Mouse (Mus musculus) lung, embryonic 16.5 days (tissue): ENCODE results near the gene Nol4l. TPM values are rescaled to one million over a fixed set of nuclear protein-coding genes. Genes with fewer than 3 reads are reported as not detected.
"Not testable (repeated sequence)": the region's sequence is repeated elsewhere in the genome, so short reads cannot be mapped to it uniquely, and the experiment has no call there.

Source experiments
- ATAC-seq: fragments of 200-750 bp; cut with Nextera tagmentation; 2 replicates; pipeline ENCODE4 v1.8.0; 2017; ENCODE audit warnings: low read depth, mild to moderate bottlenecking, moderate library complexity
- H3K27ac ChIP-seq: fragments of 300-500 bp; sonication (generic); 2 replicates; pipeline ENCODE4 v1.5.1; 2014; ENCODE audit warnings: mild to moderate bottlenecking, control low read depth, low read length
- H3K27me3 ChIP-seq: fragments of 300-500 bp; sonication (generic); 2 replicates; pipeline ENCODE4 v1.6.1; 2014; ENCODE audit warnings: low read depth, low read length, mixed read lengths; ENCODE audit not compliant: control insufficient read depth, insufficient read depth
- H3K36me3 ChIP-seq: fragments of 300-500 bp; sonication (generic); 2 replicates; pipeline ENCODE4 v1.6.1; 2014; ENCODE audit warnings: low read length; ENCODE audit not compliant: control insufficient read depth, insufficient read depth
- H3K4me1 ChIP-seq: fragments of 300-500 bp; sonication (generic); replicated peaks from 2 replicates; pipeline ENCODE4 v1.6.1; 2014; ENCODE audit warnings: low read length, mixed read lengths; ENCODE audit not compliant: control insufficient read depth, insufficient read depth
- H3K4me2 ChIP-seq: fragments of 300-500 bp; sonication (generic); 2 replicates; pipeline ENCODE4 v1.6.1; 2014; ENCODE audit warnings: low read depth, low read length, control low read depth
- H3K4me3 ChIP-seq: fragments of 300-500 bp; sonication (generic); 2 replicates; pipeline ENCODE4 v1.5.1; 2014; ENCODE audit warnings: mild to moderate bottlenecking, low read length, control low read depth
- H3K9ac ChIP-seq: fragments of 300-500 bp; sonication (generic); 2 replicates; pipeline ENCODE4 v1.6.1; 2014; ENCODE audit warnings: low read length, control low read depth
- H3K9me3 ChIP-seq: fragments of 300-500 bp; sonication (generic); 2 replicates; pipeline ENCODE4 v1.6.1; 2016; ENCODE audit warnings: low read length; ENCODE audit not compliant: control insufficient read depth
- WGBS: fragments of 180-500 bp; shearing (Covaris S2); extraction: QIAGEN DNeasy Blood & Tissue Kit; methylation state at CpG from one replicate; pipeline ENCODE4 v1.1.7; 2014; 5-methylcytosine and 5-hydroxymethylcytosine counted together
- polyA plus RNA-seq: library from polyadenylated mRNA; unstranded; fragments of >200 nt; fragmentation: Nextera tagmentation; extraction: Ambion mirVana; gene quantifications from 2 replicates; pipeline ENCODE4 v1.2.1, GENCODE M21; 2015

Gene Nol4l
- polyA plus RNA-seq, 1 experiment from 2014 or later = 8.9 TPM

- ATAC-seq = no peak
- H3K36me3 ChIP-seq = peaks cover 17% of the 10 kb centered on the region
- no peak overlapping the region for H3K4me3 ChIP-seq
- WGBS = 95% methylated on average over 1 of the region's 1 CpGs
- no peaks in the 10 kb centered on the region for H3K27me3 ChIP-seq
- no peak overlapping the region for H3K9ac ChIP-seq
- no peaks in the 10 kb centered on the region for H3K9me3 ChIP-seq
- no peak overlapping the region for H3K27ac ChIP-seq
- H3K4me2 ChIP-seq = no peak overlapping the region
- no peaks in the 10 kb centered on the region for H3K4me1 ChIP-seq
Observed at GRCm38 (mm10) chr2:153380479-153380878, 149.3 kb downstream of the Nol4l start.

DNA sequence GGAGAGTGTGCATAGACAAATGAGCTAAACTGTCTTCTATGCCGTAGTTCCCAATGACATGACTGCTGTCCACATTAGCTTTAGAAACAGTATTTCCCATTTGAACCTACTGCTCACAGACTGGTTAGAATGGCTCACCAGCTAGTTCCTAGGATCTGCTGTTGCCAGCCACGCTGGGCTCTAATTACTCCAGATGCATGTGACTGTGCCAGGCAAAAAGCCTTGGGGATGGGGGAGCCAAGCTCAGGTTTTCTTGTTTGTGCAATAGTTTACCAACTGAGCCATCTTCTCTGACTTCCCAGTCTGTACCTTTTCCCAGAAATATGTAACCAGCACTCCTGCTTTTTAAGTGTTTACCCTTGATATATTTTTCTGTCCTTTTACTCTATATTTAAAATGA is 154.4 kb downstream of the Nol4l start:
- Histone ChIP-seq H3K4me2 (no peak overlapping the region), H3K4me3 (no peak overlapping the region), H3K27ac (no peak overlapping the region), H3K4me1 (no peaks in the 10 kb centered on the region), H3K9ac (no peak overlapping the region), H3K36me3 (peaks cover 12% of the 10 kb centered on the region), H3K27me3 (no peaks in the 10 kb centered on the region), H3K9me3 (no peaks in the 10 kb centered on the region)
- 68% methylated on average over 2 of the region's 2 CpGs for WGBS
- ATAC-seq = no peak

DNA sequence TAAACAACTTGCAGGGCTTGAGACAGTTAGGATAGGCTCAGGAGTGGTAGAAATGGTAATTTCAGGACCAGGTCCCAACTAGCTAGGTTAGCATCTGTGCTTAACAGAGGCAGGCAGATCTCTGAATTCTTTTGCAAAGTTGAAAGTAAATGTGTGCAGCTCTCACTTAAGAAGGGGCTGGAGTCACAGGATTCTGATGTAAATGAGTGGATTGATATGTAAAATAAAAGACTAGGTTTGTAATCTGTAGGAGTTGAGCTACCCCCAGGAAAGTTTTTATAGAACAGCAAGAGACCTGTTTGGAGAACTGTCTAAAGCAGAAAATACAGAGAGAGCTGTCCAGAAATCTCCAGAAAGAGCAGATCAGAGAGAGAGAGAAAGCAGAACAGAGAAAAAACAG is 158.9 kb downstream of the Nol4l start:
- Histone ChIP-seq H3K27me3 (no peaks in the 10 kb centered on the region), H3K27ac (no peak overlapping the region), H3K4me3 (no peak overlapping the region), H3K9ac (no peak overlapping the region), H3K4me1 (no peaks in the 10 kb centered on the region), H3K4me2 (no peak overlapping the region), H3K36me3 (peaks cover 30% of the 10 kb centered on the region), H3K9me3 (no peaks in the 10 kb centered on the region)
- ATAC-seq = no peak

- peaks cover 48% of the 10 kb centered on the region for H3K36me3 ChIP-seq
- H3K4me1 ChIP-seq, H3K27ac ChIP-seq, H3K4me2 ChIP-seq, ATAC-seq, H3K9me3 ChIP-seq, H3K27me3 ChIP-seq, H3K9ac ChIP-seq, H3K4me3 ChIP-seq: not testable (repeated sequence)
- WGBS = 89% methylated on average over 14 of the region's 14 CpGs
Observed at GRCm38 (mm10) chr2:153364531-153364930, 165.2 kb downstream of the Nol4l start.

DNA sequence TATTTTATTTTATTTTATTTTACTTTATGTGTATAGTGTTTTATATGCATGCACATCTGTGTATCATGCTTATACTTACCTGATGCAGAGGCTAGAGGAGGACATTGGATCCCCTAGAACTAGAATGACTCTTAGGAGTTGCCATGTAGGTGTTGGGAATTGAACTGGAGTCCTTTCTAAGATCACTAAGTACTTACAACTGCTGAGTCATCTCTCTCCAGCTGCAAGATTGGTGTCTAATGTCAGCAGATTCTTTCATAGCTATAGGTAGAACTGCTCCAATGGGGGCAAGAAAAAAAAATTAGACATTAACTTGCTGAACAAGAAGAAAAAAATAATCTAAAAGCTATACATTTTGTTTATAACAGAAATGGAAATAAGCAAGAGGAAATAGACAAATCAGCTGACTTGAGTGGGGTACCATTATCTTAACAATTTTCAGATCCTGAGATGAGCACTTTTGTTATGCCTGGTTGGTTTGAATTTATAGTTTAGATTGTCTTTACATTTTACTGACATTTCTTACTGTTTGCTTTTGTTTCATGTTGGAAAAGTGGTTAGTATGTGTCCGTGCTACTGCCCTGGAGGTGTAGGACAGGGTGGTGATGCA is 168.6 kb downstream of the Nol4l start:
- 91% methylated on average over 1 of the region's 1 CpGs for WGBS
- Histone ChIP-seq H3K4me1 (no peaks in the 10 kb centered on the region), H3K27ac (no peak overlapping the region), H3K36me3 (peaks cover 44% of the 10 kb centered on the region), H3K27me3 (no peaks in the 10 kb centered on the region), H3K9me3 (no peaks in the 10 kb centered on the region), H3K4me3 (no peak overlapping the region), H3K4me2 (no peak overlapping the region), H3K9ac (no peak overlapping the region)
- no peak for ATAC-seq

Other genes with a start within 250 kb of the Nol4l start
- 7.1 TPM in 2 replicates for gene Kif3b, start 238.6 kb downstream of the Nol4l start, polyA plus RNA-seq
- 9.0 and 9.6 TPM in 2 replicates for gene Asxl1, start 184.1 kb downstream of the Nol4l start, polyA plus RNA-seq
- gene 4930404H24Rik, start 37.2 kb downstream of the Nol4l start, polyA plus RNA-seq = not detected in 2 replicates
- gene Commd7, start 102.8 kb upstream of the Nol4l start, polyA plus RNA-seq = 81.0 and 81.4 TPM in 2 replicates
- 11.7 and 12.1 TPM in 2 replicates for gene Dnmt3b, start 119.5 kb upstream of the Nol4l start, polyA plus RNA-seq
- 0.10 and 0.20 TPM in 2 replicates for gene Dnmt3c, start 166.7 kb upstream of the Nol4l start, polyA plus RNA-seq
- 235 and 255 TPM in 2 replicates for gene Mapre1, start 211.3 kb upstream of the Nol4l start, polyA plus RNA-seq
- not detected in 2 replicates for gene Efcab8, start 250.0 kb upstream of the Nol4l start, polyA plus RNA-seq